Mouse (Mus musculus) kidney, postnatal 36 days (tissue): Measurements from ENCODE around the gene Dusp2.
A peak's percentile ranks its signal among the peaks of the same experiment; 100 is the strongest.

Source experiments
- DNase-seq, 2 experiments: peaks; one replicate each; pipeline ENCODE4 v3.0.0; 2021 to 2022; ENCODE audit warnings: mixed read lengths in 2 of 2

The Dusp2 gene

DNA sequence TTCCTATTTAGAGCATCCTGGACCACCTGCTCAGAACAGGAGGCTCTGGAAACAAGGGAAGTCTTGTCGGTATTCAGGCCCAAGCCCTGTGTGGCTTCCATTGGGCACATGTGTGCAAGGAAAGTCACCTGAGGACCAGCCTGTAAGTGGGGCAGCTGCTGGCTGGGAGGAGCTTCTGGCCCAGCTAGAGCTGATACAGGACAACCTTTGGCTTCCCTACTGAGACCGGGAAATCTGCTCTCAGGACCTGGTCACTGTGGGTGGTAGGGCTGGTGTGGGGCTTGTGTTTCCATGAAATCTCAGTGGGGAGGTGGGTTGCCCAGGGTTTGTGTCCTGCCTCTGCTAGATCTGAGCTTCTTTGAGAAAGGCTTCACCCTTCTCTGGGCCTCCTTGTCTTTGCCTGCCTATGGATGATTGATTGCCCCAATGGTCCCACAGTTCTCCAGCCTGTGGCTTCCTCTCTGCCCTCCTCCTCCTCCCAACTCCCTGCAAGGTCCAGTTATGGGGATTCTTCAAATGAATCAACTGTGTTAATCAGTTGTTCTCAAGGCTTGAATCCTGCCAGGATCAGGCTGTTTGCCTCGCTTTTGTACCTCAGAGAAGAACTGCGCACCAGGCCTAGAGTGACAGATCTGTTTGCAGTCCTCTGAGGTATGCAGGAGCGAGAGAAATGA is 33.9 kb downstream of the Dusp2 start:
- peak; percentile 70 to 80 for DNase-seq

- peak in 1 of 2 experiments; percentile 46 for DNase-seq
These were observed 34.9 kb downstream of the Dusp2 start for GRCm38 (mm10) chr2:127370561-127371483.

DNA sequence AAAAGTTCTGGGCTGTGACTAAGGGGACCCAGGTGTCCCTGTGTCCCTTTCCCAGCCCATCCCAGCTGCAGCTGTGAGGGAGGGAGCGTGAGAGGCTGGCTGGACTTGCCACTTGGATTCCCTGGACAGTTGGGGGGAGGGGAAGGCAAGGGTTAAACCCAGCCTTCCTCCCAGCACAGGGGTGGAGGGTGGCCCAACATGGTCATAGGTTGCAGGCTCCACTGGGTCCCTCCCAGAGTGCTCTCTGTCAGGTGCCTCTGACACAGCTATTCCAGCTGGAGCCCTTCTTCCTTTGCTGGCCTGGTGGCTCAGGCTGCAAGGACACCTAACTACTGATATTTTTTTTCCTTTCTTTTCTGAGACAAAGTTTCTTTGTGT is 35.5 kb downstream of the Dusp2 start:
- DNase-seq = peak; percentile 89 to 93

DNA sequence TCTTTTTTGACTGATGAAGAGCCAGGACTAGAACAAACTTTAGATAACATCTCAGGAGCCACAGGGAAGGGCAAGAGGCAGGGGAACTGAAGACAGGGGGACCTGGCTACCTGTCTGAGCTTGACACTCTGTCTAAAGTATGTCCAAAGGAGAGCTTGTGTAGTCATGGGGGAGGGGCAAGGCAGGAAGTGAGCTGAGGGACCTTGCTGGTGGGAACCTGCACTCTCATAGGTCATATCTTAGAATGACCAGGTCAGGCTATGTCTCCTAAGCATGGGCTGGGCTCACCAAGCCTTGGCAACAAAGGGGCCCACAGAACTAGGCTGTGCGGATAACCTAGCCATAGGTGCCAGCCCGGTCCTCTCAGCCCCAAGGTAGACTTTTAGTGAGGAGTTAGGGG is 36.1 kb downstream of the Dusp2 start:
- DNase-seq = no peak

GRCm38 (mm10) chr2:127374131-127374530 is 38.2 kb downstream of the Dusp2 start:
- DNase-seq = no peak

- peak; percentile 35 to 61 for DNase-seq
These were observed 39.1 kb downstream of the Dusp2 start for GRCm38 (mm10) chr2:127375087-127375486.

- peak in 1 of 2 experiments; percentile 52 for DNase-seq
These were observed 39.9 kb downstream of the Dusp2 start for GRCm38 (mm10) chr2:127375759-127376341.

DNA sequence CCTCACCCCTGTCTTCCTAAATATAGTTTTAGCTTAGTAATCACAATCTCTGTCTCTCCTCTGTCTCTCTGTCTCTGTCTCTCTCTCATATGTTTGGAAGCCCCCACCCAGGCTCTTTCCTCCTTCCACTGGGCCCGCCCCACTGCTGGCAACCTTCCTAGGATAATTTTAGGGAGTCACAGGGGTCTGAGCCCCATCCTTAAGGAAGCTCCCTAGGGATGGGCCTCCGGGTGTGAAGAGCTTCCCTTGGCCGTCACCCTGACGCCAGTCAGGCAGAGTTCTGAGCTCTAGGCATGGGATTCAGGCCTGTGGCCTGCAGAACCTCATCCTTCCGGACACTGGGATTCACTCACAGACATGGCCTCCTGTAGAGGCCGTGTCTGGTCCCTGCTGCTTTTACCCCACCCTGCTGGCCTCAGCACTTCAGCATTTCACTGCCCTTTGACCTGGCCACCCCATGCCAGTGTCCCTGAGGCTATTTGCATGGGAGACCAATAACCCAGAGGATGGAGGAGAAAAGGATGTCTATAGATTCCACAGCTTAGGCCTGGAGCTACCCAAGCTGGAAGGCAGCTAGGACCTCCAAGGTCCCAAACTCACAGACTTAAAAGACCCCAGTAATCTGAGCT is 40.6 kb downstream of the Dusp2 start:
- DNase-seq = peak; percentile 59 to 64

DNA sequence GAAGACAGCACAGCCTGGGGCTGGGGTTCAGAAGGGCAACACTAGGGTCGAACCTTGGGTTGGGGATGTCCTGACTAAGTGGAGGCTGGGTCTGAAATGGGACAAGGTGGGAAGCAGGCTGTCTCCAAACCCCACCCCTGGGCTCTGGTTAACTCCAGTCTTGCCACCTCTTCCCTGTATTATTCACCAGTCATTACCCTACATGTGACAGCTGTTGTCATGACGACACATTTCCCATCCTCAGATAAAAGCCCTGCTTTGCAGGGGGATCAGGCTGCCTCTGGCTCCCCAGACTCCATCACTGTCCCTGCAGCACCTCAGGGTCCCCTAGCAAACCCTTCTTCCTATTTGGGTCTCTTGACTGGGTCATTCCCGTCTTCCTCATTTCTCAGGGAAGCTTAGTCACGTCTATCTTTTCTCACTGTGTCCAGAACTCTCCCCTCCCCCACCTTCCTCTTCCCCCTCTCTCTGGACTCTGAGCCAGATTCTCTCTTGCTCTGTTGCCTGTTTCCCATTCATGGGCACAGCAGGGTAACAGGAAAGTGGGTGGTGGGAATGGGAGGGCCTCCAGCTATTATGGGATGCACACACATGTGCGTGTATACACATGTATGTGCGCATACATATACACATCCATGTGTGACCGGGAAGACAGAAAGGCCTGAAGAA is 42.1 kb downstream of the Dusp2 start:
- DNase-seq = peak in 1 of 2 experiments; percentile 43

- DNase-seq = peak; percentile 80 to 89
These were observed 42.6 kb downstream of the Dusp2 start for GRCm38 (mm10) chr2:127378611-127378990.

DNA sequence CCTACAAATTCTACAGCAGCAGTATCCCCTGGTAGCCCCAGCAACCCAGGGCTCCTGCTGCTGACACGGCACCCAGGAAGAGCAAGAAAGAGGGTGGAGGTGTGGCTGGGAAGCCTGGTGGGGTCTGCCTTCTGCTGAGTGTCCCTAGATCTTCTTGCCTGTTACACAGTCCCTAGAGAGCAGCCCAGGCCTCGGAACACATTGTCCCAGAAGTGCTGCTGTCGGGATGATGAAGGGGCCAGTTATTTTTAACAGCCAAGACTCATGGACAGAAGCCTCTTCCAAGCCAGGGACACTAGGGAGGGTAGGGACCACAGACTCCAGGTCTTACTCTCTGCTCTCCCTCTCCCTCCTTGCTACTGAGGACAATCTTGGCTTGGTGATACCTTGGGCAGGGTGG is 43.3 kb downstream of the Dusp2 start:
- DNase-seq = peak in 1 of 2 experiments; percentile 63

GRCm38 (mm10) chr2:127383881-127384280 is 47.9 kb downstream of the Dusp2 start:
- no peak for DNase-seq

DNA sequence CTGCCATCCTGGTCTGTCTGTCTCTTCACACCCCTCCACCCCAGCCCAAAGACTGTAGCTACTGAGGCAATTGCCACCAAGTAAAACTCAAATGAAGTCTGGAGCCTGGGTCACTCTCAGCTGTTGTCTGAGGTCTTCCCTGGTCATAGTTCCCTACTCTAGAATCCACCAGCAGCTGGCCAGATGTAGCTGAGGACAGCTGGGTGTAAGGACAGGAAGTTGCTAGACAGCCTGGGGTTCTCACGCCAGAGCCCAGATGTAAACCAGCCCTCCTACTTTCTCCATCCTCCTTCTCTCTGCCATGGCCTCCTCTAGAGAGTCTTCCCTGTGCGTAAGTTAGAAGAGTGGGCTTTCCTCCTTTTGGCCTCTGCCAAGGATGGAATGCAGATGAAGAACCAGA is 51.6 kb downstream of the Dusp2 start:
- DNase-seq = peak in 1 of 2 experiments; percentile 22
